Mouse (Mus musculus) ES-Bruce4 (cell line): ENCODE results near the gene Fam166b.

Experiments
- CTCF ChIP-seq: IDR thresholded peaks from one replicate; pipeline ENCODE4 v1.8.1; 2011; ENCODE audit warnings: low read depth, low read length
- POLR2A ChIP-seq: IDR thresholded peaks from one replicate; pipeline ENCODE4 v1.8.1; 2011; ENCODE audit warnings: low read length; ENCODE audit not compliant: insufficient read depth

DNA sequence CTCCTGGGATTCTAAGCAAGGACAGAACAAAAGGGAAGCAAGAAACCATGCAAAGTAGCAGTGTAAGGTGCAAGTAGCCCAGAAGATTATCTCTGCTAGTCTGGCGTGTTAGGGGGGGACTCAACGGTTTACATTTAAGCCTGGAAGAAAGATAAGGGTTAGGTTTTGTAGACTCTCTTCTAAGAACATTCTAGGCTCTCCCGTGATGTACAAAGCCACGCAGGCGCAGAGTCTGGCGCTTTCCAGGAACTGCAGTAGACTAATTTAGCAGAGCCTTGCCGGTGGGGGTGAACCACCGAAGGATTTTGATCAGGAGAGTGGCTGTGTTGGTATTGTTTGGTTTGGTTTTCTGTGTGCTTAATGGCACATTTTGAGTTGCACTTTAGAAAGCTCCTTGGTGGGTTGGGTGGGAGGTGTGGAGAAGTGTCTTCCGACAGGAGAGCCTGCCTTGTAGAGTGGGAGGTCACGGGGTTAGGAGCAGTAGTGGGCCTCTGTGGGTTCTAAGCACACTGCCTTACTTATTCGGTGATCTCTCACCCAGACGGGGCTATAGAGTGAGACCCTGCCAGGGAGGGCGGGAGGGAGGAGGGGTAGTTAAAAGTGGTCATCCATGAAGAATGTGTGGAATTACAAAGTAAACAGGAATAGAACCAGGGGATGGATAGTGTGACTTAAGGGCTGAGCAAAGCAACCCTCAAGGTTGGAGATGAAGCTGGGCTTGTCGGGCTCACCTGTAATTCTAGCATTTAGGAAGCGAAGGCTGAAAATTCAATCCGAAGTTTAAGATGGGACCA lies 11.5 kb downstream of the Fam166b start:
- TF ChIP-seq CTCF: no peak
- TF ChIP-seq POLR2A: no peak
